Mouse (Mus musculus): ENCODE measurements around the gene Mylk4.
A peak's percentile ranks its signal among the peaks of the same experiment; 100 is the strongest.

The Mylk4 gene

DNA sequence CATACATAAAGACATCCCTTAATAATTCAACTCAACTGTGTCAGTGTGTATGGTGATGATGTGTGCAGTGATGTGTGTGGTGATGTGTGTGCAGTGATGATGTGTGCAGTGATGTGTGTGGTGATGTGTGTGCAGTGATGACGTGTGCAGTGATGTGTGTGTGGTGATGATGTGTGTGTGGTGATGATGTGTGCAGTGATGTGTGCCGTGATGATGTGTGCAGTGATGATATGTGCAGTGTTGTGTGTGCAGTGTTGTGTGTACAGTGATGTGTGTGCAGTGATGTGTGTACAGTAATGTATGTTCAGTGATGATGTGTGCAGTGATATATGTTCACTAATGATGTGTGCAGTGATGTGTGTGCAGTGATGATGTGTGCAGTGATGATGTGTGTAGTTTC is 75.9 kb downstream of the Mylk4 start:
- DNase-seq (ENCODE audit: low spot score) = no peak

DNA sequence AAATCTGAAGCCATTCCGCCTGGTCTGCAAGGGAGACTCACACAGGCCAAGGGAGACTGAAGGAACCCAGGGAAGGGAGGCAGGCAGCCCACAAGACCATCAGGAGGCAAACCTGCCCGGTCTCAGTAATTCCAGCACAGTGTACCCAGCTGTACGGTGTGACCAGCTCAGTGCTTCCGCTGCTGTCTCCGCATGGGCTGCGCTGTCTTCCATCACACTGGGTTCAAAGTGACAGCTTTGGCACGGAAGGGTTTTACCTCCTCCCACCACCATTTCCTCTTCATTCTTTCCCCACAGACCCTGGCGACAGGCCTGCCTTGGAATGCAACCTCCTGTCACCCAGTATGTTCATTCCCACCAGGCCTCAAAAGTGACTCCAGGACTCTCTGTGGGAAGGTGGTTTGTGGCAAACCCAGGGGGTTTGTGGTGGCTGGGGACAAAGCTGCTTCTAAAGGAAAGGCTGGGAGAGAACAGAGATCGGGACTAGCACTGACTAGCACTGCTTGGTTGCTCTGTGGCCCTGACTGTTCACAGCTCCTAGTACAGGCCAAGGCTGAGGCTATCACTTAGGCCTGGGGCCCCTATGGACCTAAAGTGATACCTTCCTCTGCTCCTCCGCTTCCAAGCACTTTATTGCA is 77.0 kb downstream of the Mylk4 start:
- DNase-seq (ENCODE audit: low spot score) = peak; percentile 2

DNA sequence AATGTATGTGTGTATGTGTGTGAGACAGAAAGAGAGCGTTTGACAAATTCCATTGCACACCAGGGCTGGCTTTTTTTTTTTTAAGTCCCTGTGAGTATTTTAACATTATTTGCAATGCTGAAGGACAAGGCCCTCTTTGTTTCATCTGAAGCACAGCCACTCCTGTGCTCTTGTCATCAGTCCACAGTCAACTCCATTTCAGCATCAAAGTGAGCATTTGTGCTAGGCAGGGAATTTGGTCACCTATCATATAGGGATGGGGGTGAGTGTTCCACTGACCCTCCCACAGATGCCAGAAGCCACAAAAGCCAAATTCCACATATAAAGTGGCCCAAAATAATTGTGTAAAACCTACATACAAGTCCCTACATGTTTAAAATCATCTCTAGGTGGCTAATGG is 78.4 kb downstream of the Mylk4 start:
- DNase-seq (ENCODE audit: low spot score) = no peak

DNA sequence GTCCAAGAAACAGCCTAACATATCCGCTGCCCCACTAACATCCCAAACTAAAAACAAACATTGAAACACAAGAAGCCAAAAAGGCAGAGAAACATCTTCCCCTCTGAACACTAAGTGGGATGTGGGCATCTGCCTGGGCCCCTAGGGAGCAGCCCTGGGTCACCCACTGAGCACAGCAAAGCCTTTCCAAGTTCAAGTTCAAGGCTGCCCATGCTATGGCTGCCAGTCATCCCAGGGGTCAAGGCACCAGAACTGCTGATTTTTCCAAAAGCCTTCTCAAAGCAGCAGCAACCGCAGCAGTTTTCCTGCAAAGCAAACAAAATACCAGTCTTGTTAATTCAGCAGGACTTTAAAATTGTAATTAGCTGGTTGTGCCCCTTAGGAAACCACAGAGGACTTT is 78.8 kb downstream of the Mylk4 start:
- no peak for DNase-seq (ENCODE audit: low spot score)

DNA sequence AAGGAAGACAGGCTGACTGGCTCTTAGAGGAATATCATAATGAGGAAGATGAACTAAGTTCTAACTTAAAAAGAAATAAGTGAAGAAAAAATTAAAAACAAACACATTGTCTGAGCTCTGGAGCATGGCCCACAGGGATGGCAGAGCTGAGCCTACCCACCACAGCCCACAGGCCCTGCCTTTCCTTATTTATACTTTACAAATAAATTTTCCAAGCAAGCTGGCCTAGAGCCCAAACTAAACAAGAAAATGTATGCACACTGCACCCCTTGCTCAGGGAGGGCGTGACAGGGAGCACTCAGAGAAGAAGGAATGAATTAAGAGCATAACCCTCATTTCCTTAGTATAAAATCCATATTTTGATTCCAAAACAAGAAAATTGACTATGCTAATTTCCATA is 82.2 kb downstream of the Mylk4 start:
- DNase-seq (ENCODE audit: low spot score) = no peak

DNA sequence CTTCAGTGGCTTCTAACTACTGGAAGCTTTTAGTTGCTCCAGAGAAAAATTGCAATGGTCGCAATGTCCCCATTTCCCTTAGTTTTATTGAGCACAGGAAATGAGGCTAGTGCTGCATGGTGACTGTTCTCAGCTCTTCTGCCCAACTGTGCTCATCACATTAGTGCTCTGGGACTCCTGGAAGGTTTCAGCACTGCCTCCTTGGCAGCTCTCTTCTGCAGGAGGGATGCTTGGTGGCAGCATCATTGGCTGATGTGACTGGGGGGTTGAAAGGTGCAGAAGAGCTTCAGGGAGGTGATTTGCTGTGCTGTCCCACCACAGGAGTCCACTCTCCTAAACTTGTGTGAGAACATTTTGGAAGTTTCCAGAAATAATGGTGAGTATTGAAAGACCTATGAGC is 84.4 kb downstream of the Mylk4 start:
- no peak for DNase-seq (ENCODE audit: low spot score)

DNA sequence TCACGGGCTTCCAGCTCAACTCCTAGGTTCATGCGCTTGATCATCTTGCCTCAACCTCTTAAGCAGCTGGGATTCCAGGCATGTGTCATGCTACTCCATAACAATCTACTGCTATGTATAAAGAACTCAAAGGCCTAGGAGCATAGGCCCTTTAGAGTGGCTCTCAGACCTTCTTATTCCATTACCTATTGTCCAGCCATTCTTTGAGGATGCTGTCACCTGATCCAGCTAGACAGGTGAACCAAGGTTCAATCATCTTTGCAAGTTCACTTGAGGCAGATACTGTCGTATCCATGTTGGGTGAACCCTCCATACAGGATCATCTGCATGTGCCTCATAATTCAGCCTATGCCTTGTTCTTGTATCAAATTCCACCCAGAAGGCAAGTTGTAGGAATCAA is 84.8 kb downstream of the Mylk4 start:
- DNase-seq (ENCODE audit: low spot score) = no peak

DNA sequence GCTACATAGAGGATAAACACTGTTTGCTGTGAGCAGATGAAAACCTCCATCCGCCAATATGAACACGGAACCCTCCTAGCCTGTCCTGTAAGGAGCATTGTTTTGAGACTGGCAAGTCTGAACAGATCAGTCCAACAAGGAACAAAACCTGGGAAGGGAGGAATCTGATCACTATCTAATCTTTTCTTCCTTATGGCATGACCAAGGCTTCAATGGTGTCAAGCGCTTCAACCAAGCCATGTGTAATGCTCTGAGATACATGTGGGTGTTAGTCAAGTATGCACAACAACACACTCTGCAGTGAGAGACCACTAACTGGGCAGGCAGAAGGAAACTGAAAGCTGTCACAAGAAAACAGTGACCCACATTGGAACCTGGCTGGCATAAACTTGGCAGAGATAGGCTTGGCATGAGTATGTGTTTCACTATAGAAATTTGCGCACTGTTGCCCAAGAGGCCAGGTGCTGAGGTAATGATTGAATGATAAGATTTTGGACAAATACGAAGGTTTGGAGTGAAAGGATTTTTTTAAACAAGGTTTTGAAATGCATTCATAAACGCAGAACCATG is 89.8 kb downstream of the Mylk4 start:
- no peak for DNase-seq (ENCODE audit: low spot score)

DNA sequence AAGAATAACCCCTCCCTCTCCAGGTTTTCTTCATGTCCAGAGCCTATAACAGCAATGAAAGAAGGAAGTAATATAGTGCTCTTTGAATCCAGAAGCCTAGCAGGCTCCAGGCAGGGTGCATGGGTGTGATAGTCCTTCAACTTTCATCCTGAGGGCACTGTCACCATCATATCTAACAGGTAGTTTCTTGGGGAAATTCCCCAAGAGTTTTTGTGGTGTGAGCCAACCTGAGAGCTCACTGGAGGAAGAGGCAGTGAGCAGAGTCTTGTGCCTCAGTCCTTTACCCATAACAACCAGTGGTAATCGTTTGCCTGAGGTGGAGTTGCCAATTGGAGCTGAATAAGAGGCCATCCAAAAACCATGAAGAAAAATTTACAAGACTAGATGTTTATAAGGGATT is 91.2 kb downstream of the Mylk4 start:
- DNase-seq (ENCODE audit: low spot score) = no peak

DNA sequence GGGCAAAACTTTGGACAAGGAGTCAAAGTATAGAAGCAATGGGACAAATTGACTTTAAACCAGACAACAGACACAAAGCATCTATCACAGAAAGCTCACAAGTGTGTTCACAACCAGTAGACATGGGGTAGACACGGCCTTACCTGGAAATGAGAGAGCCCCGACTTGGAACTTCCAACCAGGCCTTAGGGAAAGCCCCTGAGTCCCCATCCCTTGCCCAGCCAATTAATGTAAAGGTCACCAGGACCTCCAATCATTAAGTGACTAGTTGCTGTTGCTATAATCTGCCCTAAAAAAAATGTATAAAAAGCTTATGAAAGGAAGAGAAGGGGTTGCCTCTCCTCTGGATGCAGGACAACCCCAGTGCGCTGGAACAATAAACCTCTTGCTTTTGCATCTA is 93.5 kb downstream of the Mylk4 start:
- no peak for DNase-seq (ENCODE audit: low spot score)

DNA sequence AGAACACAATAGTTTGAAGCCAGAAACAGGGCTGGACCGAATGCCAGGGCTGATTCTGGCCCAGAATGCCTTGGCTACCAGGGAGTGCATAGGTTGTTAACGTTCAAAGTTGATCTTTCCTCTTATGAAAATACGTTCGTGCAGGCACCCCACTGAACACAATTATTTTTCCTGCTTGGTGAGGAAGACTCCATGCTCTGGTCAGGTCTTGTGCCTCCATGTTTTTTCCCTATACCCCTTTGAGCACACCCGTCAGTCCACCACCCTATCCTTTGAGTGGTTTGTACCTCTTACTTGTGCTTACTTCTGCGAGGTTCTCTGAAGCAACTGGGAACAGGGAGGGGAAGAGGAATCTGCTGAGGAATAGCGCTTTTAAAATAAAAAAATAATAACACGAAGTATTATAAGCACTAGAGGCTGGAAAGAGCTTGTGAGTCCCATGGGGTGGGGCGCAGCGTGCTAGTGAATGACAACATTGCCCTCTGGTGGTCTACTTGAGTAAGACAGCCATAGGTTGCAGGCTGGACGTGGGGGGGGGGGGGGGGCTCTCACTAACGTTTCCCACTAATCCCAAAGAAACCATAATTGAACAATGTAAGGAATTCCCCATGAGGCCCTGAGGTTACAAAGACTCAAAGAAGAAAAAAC is 102.8 kb downstream of the Mylk4 start:
- peak; percentile 38 for DNase-seq (ENCODE audit: low spot score)

DNA sequence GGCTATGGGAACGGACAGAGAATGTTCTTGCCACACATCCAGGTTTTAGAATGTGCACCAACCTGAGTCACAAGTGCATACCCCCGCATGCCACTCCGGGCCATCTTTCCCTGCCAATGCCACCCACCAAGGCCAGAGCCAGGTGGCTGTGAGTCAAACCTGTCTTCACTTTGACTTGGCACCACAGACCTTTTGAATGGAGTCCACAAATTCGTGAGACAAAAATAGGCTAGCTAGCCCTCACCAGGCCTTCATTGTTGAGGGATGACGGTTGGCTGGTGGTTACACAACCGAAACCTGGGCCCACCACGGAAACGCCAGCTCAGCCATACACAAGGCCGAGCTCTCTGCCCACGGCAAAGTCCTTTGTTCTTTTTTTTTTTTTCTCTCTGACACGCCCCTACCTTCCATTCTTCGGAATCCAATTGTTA is 103.6 kb downstream of the Mylk4 start:
- DNase-seq (ENCODE audit: low spot score) = no peak

DNA sequence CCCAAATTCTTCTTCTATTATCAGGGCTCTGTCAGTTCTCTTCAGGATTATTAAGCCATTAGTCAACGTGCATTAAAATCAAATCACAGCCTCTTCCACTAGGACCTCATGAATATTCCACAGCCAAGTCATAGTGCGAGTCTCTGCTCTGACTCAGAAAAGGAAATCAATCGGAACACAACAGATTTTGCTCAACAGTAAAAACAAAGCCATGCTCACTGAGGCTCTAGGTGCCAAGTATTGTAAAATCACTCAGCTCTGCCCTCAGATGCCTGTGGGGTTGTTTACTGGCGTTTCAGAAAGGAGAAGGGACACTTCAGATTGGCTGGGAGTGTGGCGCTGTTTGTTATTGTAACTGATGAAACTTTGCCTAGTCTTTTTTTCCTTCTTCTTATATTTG is 104.8 kb downstream of the Mylk4 start:
- no peak for DNase-seq (ENCODE audit: low spot score)

DNA sequence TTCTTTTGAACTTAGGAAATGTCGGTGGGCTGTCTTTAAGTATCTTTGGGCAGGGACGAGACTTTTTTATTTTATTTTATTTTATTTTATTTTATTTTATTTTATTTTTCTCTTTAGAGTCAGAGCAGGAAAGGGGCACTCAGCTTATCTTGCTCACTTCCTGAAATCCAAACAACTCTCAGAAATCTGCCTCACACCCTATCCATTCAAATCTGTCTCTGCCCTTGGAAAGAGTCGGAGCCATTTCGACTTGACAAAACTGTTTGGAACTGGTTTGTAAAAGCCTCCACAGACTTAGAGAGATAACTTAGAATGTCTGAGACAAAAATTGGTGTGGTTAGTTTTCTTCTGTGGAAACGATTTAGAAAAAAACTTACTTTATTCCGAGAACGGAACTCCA is 113.0 kb downstream of the Mylk4 start:
- DNase-seq (ENCODE audit: low spot score) = no peak

DNA sequence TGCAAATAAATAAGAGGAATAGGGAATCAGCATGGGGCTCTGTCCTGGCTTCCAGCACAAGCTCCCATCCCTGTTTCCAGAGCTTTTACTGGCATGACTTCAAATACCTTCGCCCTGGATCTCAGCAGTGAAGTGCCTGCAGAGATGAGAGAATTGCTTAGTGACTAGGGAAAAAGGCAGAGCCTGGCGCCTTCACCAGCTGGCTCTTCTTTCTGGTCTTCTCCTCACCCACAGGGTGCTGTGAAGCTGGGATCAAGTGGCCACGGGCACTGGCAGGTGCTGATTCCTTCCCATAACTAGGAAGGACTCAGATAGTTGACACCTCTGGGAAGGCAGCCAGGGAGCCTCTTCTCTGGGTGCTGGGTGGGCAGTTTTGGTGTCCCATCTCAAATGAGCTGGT is 115.5 kb downstream of the Mylk4 start:
- no peak for DNase-seq (ENCODE audit: low spot score)

DNA sequence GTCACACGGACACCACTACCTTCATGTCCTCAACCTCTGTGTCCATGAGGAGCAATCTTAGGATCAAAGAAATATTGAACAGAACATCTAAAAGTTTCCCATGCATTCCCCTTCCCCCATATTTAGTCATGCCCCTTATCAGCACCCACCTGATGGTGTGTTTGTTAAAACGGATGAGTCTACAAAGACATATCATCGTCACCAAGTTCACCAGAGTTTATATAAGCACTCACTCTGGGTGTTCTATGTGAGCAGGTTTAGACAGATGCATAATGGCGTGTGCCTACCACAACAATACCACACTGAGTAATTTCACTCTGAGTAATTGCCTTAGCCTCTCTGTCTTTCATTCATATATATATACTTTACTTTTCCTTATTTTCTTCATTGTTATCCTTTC is 116.4 kb downstream of the Mylk4 start:
- DNase-seq (ENCODE audit: low spot score) = no peak

DNA sequence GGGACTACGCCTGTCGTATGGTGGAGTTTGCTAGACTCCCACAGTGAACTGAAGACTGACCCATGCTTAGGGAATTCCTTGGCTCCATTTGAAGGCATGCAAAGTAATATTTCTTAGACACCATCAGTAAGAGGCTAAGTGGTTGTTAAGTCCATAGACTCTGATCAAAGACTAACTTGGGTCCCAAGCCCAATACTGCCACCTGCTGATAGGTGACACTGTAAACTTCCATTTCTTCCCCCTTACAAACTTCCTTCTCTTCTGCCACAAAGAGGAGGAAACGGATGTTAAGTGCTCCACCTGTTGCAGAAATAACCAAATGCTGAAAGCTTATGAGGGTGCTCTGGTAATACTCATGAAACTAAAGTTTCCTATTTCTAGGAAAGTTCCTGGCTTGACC is 121.7 kb downstream of the Mylk4 start:
- no peak for DNase-seq (ENCODE audit: low spot score)

DNA sequence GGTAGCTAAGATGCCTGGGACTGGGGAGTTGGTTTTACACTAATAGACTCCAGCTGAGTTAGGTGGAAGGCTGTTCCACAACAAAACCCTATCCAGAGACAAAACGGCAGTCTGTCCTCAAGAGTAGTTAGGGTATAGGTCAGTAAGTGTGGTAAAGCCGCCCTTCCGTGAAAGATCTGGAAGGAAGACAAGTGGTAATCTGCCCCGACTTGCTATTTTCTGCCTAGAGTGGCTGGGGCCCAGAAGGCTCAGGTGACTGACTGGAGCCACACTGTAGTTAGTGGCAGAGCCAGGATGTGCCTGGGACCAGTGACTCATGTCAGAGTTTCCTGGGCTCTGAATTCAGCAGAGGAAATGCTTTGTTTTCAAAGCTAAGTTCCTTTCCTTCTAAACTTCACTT is 123.5 kb downstream of the Mylk4 start:
- no peak for DNase-seq (ENCODE audit: low spot score)

DNA sequence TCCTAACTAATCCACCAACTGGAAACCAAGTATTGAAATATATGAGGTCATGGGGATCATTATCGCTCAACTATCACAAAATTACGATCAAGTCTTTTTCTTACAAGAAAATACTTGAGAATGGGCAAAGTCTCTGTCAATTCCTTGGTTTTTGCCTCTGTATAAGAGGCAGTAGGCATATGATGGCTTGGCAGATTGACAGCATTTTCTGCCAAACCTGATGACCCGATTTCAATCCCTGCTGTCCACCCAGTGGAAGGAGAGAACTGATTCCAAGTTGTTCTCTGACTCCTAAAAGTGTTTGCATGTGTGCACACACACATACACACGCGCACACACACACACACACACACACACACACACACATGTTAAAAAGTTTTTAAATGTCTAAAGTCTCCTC is 124.5 kb downstream of the Mylk4 start:
- DNase-seq (ENCODE audit: low spot score) = no peak

DNA sequence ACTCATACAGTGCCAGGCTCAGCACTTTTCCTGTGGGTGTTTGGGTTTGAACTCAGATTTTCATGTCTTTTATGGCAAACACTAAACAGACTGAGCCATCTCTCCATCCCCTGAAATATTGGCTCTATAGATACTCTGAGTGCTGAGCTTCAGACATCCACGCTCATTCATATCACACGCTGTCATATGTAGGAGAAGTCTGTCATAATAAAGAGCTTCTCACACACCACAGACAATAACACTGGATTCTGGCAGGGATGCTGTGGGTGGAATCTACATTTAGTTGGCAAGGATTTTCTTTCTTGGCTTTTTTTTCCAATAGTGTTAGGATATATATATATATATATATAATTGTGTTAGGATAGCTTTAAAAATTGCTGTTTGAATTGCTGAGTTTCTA is 126.2 kb downstream of the Mylk4 start:
- DNase-seq (ENCODE audit: low spot score) = no peak

Data from yolk sac, embryonic 10.5 days (tissue).